Mouse (Mus musculus): ENCODE measurements around the gene Mapt.

DNA sequence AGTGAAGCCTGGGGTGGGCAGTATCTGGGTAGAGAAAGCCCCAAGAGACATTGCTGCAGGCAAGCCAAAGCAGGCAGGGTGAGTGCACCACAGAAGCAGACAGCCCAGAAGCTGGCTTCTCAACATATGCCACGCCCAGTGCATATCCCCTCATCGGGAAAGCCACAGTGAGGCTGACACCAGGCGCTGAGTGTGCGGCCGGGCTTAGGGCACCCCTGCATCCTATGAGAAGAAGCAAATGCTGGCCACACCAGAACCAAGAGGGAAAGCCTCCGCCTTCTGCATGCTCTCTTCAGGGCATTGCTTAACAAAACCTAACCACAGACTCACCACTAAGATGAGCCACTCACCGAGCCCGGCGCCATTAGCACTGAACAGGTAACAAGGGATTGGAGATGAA, 7.9 kb upstream of the Mapt start:
- TF ChIP-seq MYOG (IDR thresholded peaks at IDR 0.05; ENCODE audit: control insufficient read depth in 1 of 3, insufficient read depth in 1 of 3, insufficient read length in 2 of 3, low read depth in 2 of 3): no peak
- no peak for TF ChIP-seq TCF12 (IDR thresholded peaks at IDR 0.05; ENCODE audit: insufficient read depth, poor library complexity, severe bottlenecking)
- no peak for TF ChIP-seq POLR2A (IDR thresholded peaks at IDR 0.05; ENCODE audit: insufficient read length, low read depth)
- no peak for TF ChIP-seq MAX (IDR thresholded peaks at IDR 0.05; ENCODE audit: low read depth)
- TF ChIP-seq POLR2AphosphoS2 (IDR thresholded peaks at IDR 0.05; ENCODE audit: insufficient read length, low read depth): no peak
- TF ChIP-seq CEBPB (IDR thresholded peaks at IDR 0.05; ENCODE audit: insufficient read depth, poor library complexity, severe bottlenecking): no peak
- no peak for TF ChIP-seq USF1 (IDR thresholded peaks at IDR 0.05; ENCODE audit: low read depth)
- no peak for TF ChIP-seq E2F4 (IDR thresholded peaks at IDR 0.05; ENCODE audit: insufficient read depth)
- no peak for TF ChIP-seq REST (IDR thresholded peaks at IDR 0.05; ENCODE audit: insufficient read depth, insufficient read length)
- TF ChIP-seq MYOD1 (IDR thresholded peaks at IDR 0.05; ENCODE audit: control insufficient read depth in 1 of 3, insufficient read length in 2 of 3, low read depth in 2 of 3): no peak
